Mouse (Mus musculus) spleen, adult 2 months (tissue): Measurements from ENCODE around the gene Slc30a6.

Experiments used
- CTCF ChIP-seq: fragments of 200-500 bp; IDR thresholded peaks from 2 replicates; pipeline ENCODE4 v1.5.1; 2011; ENCODE audit warnings: mild to moderate bottlenecking, inconsistent platforms; ENCODE audit not compliant: insufficient read depth, insufficient read length, insufficient replicate concordance; ENCODE audit errors: extremely low read depth
- POLR2A ChIP-seq: fragments of 200-500 bp; IDR thresholded peaks from 2 replicates; pipeline ENCODE4 v1.6.1; 2011; ENCODE audit warnings: low read depth, low read length, inconsistent platforms

DNA sequence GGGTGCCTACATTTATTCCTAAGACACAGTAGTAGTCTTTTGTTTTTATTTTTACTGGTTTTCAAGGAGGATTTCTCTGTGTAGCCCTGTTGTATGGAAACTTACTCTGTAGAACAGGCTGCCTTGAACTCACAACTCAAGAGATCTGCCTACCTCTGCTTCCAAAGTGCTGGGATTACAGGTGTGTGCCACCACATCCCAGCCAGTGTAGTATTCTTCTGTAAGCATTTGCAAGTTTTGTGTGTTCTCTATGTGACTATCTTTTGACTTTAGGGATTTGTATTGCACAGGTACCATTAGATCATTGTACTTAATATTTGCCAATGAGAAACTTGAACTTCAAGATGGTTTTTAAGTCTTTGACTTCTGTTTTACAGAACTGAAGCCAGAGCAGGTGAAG lies 8.8 kb upstream of the Slc30a6 start:
- TF ChIP-seq CTCF: no peak
- no peak for TF ChIP-seq POLR2A
